Mouse (Mus musculus) A20 (cell line): ENCODE data around the gene Cog7.

Source experiments
- DNase-seq: peaks from one replicate; pipeline ENCODE4 v3.0.0-alpha.2; 2011; ENCODE audit warnings: low read depth, low spot score

The Cog7 gene

GRCm38 (mm10) chr7:121981307-121981871 is at the start of gene Cog7:
Cog7 (minus strand) TSS chr7:121981711.
- DNase-seq, result peak; percentile 96

GRCm38 (mm10) chr7:122022131-122022530 is 40.6 kb upstream of the Cog7 start:
- no peak for DNase-seq

GRCm38 (mm10) chr7:122020667-122021354 is 39.3 kb upstream of the Cog7 start, which contains the start of gene Gga2:
Gga2 (minus strand) TSS chr7:122021222.
- DNase-seq, result peak; percentile 94

GRCm38 (mm10) chr7:122020273-122020666 is 38.8 kb upstream of the Cog7 start:
- no peak for DNase-seq

GRCm38 (mm10) chr7:122018978-122019377 is 37.5 kb upstream of the Cog7 start:
- DNase-seq, result no peak

- peak; percentile 80 for DNase-seq
Observed at GRCm38 (mm10) chr7:122018247-122018646, 36.7 kb upstream of the Cog7 start.

- no peak for DNase-seq
Observed at GRCm38 (mm10) chr7:122015734-122016133, 34.2 kb upstream of the Cog7 start.

GRCm38 (mm10) chr7:122015105-122015504 is 33.6 kb upstream of the Cog7 start:
- no peak for DNase-seq

- no peak for DNase-seq
Observed at GRCm38 (mm10) chr7:122012949-122013348, 31.4 kb upstream of the Cog7 start.

GRCm38 (mm10) chr7:122012370-122012769 is 30.9 kb upstream of the Cog7 start:
- no peak for DNase-seq

- DNase-seq, result no peak
Observed at GRCm38 (mm10) chr7:122000396-122000795, 18.9 kb upstream of the Cog7 start.

GRCm38 (mm10) chr7:121995961-121996360 is 14.4 kb upstream of the Cog7 start:
- no peak for DNase-seq

- peak; percentile 70 for DNase-seq
Observed at GRCm38 (mm10) chr7:121975031-121975430, 6.5 kb downstream of the Cog7 start.

- DNase-seq, result peak; percentile 49
Observed at GRCm38 (mm10) chr7:121971698-121972097, 9.8 kb downstream of the Cog7 start.

GRCm38 (mm10) chr7:121970250-121970649 is 11.3 kb downstream of the Cog7 start:
- peak; percentile 27 for DNase-seq

GRCm38 (mm10) chr7:121968816-121969215 is 12.7 kb downstream of the Cog7 start:
- no peak for DNase-seq

- no peak for DNase-seq
Observed at GRCm38 (mm10) chr7:121968242-121968641, 13.3 kb downstream of the Cog7 start.

- DNase-seq, result no peak
Observed at GRCm38 (mm10) chr7:121966169-121966568, 15.3 kb downstream of the Cog7 start.

- peak; percentile 66 for DNase-seq
Observed at GRCm38 (mm10) chr7:121963883-121964398, 17.6 kb downstream of the Cog7 start.

GRCm38 (mm10) chr7:121962571-121962959 is 18.9 kb downstream of the Cog7 start:
- no peak for DNase-seq

GRCm38 (mm10) chr7:121961913-121962570 is 19.5 kb downstream of the Cog7 start:
- no peak for DNase-seq

- no peak for DNase-seq
Observed at GRCm38 (mm10) chr7:121955802-121956201, 25.7 kb downstream of the Cog7 start.
